Mouse (Mus musculus) MEL (cell line): ENCODE measurements around the gene Glipr2. TPM values are rescaled to one million over a fixed set of nuclear protein-coding genes. Genes with fewer than 3 reads are reported as not detected.

Experiments used
- DNase-seq: peaks from one replicate; pipeline ENCODE4 v3.0.0; 2011; ENCODE audit warnings: low read depth, low spot score
- H3K27ac ChIP-seq: 2 replicates; pipeline ENCODE4 v1.5.1; 2012; ENCODE audit warnings: low read depth, mild to moderate bottlenecking, control low read depth, low read length, moderate library complexity; ENCODE audit not compliant: control insufficient read depth
- H3K27me3 ChIP-seq, 2 experiments: fragments of 150-350 bp in 1 of 2; sonication (generic) in 1 of 2; 2 replicates each; pipeline ENCODE4 v1.6.1; 2012; ENCODE audit warnings: low read length in 2 of 2, mild to moderate bottlenecking in 2 of 2, improper control_type of control experiment in 1 of 2, moderate library complexity in 1 of 2; ENCODE audit not compliant: insufficient read depth in 2 of 2, control insufficient read depth in 1 of 2
- H3K36me3 ChIP-seq, 2 experiments: 2 replicates each; pipeline ENCODE4 v1.6.1; 2012 to 2014; ENCODE audit warnings: low read length in 2 of 2, improper control_type of control experiment in 1 of 2, inconsistent platforms in 1 of 2, mild to moderate bottlenecking in 1 of 2; ENCODE audit not compliant: insufficient read depth in 2 of 2, control insufficient read depth in 1 of 2
- H3K4me1 ChIP-seq, 2 experiments: fragments of 150-350 bp in 1 of 2; sonication (generic) in 1 of 2; 2 replicates each; pipeline ENCODE4 v1.6.1; 2012; ENCODE audit warnings: low read length in 2 of 2, improper control_type of control experiment in 1 of 2, mild to moderate bottlenecking in 1 of 2; ENCODE audit not compliant: insufficient read depth in 2 of 2, control insufficient read depth in 1 of 2
- H3K4me3 ChIP-seq, 2 experiments: fragments of 150-350 bp in 1 of 2; sonication (generic) in 1 of 2; 2 replicates each; pipeline ENCODE4 v1.5.1; 2012; ENCODE audit warnings: low read depth in 2 of 2, low read length in 2 of 2, mild to moderate bottlenecking in 2 of 2, moderate library complexity in 2 of 2, control low read depth in 1 of 2, improper control_type of control experiment in 1 of 2; ENCODE audit not compliant: control insufficient read depth in 1 of 2, insufficient read depth in 1 of 2
- H3K79me2 ChIP-seq: 2 replicates; pipeline ENCODE4 v1.6.1; 2012; ENCODE audit warnings: mild to moderate bottlenecking, low read length, moderate library complexity; ENCODE audit not compliant: control insufficient read depth, poor library complexity, insufficient read depth
- H3K9ac ChIP-seq: 2 replicates; pipeline ENCODE4 v1.6.1; 2012; ENCODE audit warnings: low read depth, mild to moderate bottlenecking, control low read depth, low read length, moderate library complexity; ENCODE audit not compliant: control insufficient read depth, poor library complexity, severe bottlenecking
- H3K9me3 ChIP-seq: fragments of 150-350 bp; sonication (generic); replicated peaks from 2 replicates; pipeline ENCODE4 v1.6.1; 2012; ENCODE audit warnings: mild to moderate bottlenecking, low read length, improper control_type of control experiment, moderate library complexity; ENCODE audit not compliant: insufficient read depth
- CHD1 ChIP-seq: IDR thresholded peaks from 2 replicates; pipeline ENCODE4 v1.6.1; 2012; ENCODE audit warnings: low read depth, mild to moderate bottlenecking, inconsistent platforms, low read length, improper control_type of control experiment
- CHD2 ChIP-seq: IDR thresholded peaks from 2 replicates; pipeline ENCODE4 v1.6.1; 2011; ENCODE audit warnings: low read length, improper control_type of control experiment
- CTCF ChIP-seq, 3 experiments: IDR thresholded peaks in 2 of 3; conservative IDR thresholded peaks in 1 of 3; 2 replicates each; pipeline ENCODE4 v1.5.1; 2011 to 2012; ENCODE audit warnings: low read length in 3 of 3, low read depth in 2 of 3, mild to moderate bottlenecking in 2 of 3, improper control_type of control experiment in 1 of 3, inconsistent platforms in 1 of 3, mixed read lengths in 1 of 3, moderate library complexity in 1 of 3; ENCODE audit not compliant: control insufficient read depth in 1 of 3, insufficient read depth in 1 of 3, poor library complexity in 1 of 3, severe bottlenecking in 1 of 3
- E2F4 ChIP-seq: IDR thresholded peaks from 2 replicates; pipeline ENCODE4 v1.6.1; 2011; ENCODE audit warnings: low read depth, low read length, improper control_type of control experiment, borderline replicate concordance
- EP300 ChIP-seq, 2 experiments: IDR thresholded peaks; 2 replicates each; pipeline ENCODE4 v1.6.1; 2011; ENCODE audit warnings: improper control_type of control experiment in 2 of 2, low read length in 2 of 2, low read depth in 1 of 2, mild to moderate bottlenecking in 1 of 2
- GABPA ChIP-seq: IDR thresholded peaks from 2 replicates; pipeline ENCODE4 v1.6.1; 2012; ENCODE audit warnings: low read depth, mild to moderate bottlenecking, inconsistent platforms, low read length, improper control_type of control experiment, moderate library complexity
- GATA1 ChIP-seq: IDR thresholded peaks from 2 replicates; pipeline ENCODE4 v1.6.1; 2011; ENCODE audit warnings: low read depth, low read length, improper control_type of control experiment
- JUND ChIP-seq: IDR thresholded peaks from 2 replicates; pipeline ENCODE4 v1.6.1; 2011; ENCODE audit warnings: low read depth, mild to moderate bottlenecking, improper control_type of control experiment, low read length
- KAT2A ChIP-seq: conservative IDR thresholded peaks from 2 replicates; pipeline ENCODE4 v1.6.1; 2012; ENCODE audit warnings: low read depth, low read length, improper control_type of control experiment, inconsistent platforms
- MAX ChIP-seq: IDR thresholded peaks from 2 replicates; pipeline ENCODE4 v1.6.1; 2011; ENCODE audit warnings: low read length, improper control_type of control experiment
- MXI1 ChIP-seq: IDR thresholded peaks from 2 replicates; pipeline ENCODE4 v1.6.1; 2011; ENCODE audit warnings: mild to moderate bottlenecking, low read depth, low read length, improper control_type of control experiment
- MYB ChIP-seq: IDR thresholded peaks from 2 replicates; pipeline ENCODE4 v1.6.1; 2011; ENCODE audit warnings: mild to moderate bottlenecking, low read depth, low read length, improper control_type of control experiment
- POLR2A ChIP-seq, 2 experiments: IDR thresholded peaks; 2 replicates each; pipeline ENCODE4 v1.6.1; 2011 to 2012; ENCODE audit warnings: low read length in 2 of 2, mild to moderate bottlenecking in 2 of 2, control low read depth in 1 of 2, improper control_type of control experiment in 1 of 2, low read depth in 1 of 2, moderate library complexity in 1 of 2; ENCODE audit not compliant: control insufficient read depth in 1 of 2, insufficient read depth in 1 of 2, poor library complexity in 1 of 2
- POLR2AphosphoS5 ChIP-seq: IDR thresholded peaks from 2 replicates; pipeline ENCODE4 v1.6.1; 2012; ENCODE audit warnings: low read depth, borderline replicate concordance, mild to moderate bottlenecking, inconsistent platforms, low read length, moderate library complexity, mixed read lengths
- RAD21 ChIP-seq: IDR thresholded peaks from 2 replicates; pipeline ENCODE4 v1.6.1; 2011; ENCODE audit warnings: mild to moderate bottlenecking, low read depth, low read length, improper control_type of control experiment
- RCOR1 ChIP-seq: IDR thresholded peaks from 2 replicates; pipeline ENCODE4 v1.6.1; 2012; ENCODE audit warnings: low read depth, mild to moderate bottlenecking, inconsistent platforms, low read length, improper control_type of control experiment
- SIN3A ChIP-seq: IDR thresholded peaks from 2 replicates; pipeline ENCODE4 v1.6.1; 2012; ENCODE audit warnings: low read length, improper control_type of control experiment, inconsistent platforms
- SMC3 ChIP-seq: IDR thresholded peaks from 2 replicates; pipeline ENCODE4 v1.6.1; 2011; ENCODE audit warnings: low read depth, low read length, improper control_type of control experiment
- TAL1 ChIP-seq: IDR thresholded peaks from 2 replicates; pipeline ENCODE4 v1.6.1; 2012; ENCODE audit warnings: mild to moderate bottlenecking, inconsistent platforms, low read length, moderate library complexity, mixed read lengths
- TCF12 ChIP-seq: IDR thresholded peaks from 2 replicates; pipeline ENCODE4 v1.6.1; 2014; ENCODE audit warnings: low read depth, mild to moderate bottlenecking, inconsistent platforms, low read length, improper control_type of control experiment, moderate library complexity
- UBTF ChIP-seq: IDR thresholded peaks from 2 replicates; pipeline ENCODE4 v1.6.1; 2012; ENCODE audit warnings: low read depth, mild to moderate bottlenecking, inconsistent platforms, low read length, improper control_type of control experiment, moderate library complexity, borderline replicate concordance; ENCODE audit not compliant: insufficient read depth
- USF1 ChIP-seq: IDR thresholded peaks from 2 replicates; pipeline ENCODE4 v1.6.1; 2014; ENCODE audit warnings: low read depth, mild to moderate bottlenecking, inconsistent platforms, low read length, improper control_type of control experiment, moderate library complexity
- USF2 ChIP-seq, 2 experiments: IDR thresholded peaks; 2 replicates each; pipeline ENCODE4 v1.6.1; 2011 to 2012; ENCODE audit warnings: improper control_type of control experiment in 2 of 2, low read length in 2 of 2, borderline replicate concordance in 1 of 2, inconsistent platforms in 1 of 2, low read depth in 1 of 2, mild to moderate bottlenecking in 1 of 2; ENCODE audit not compliant: insufficient read depth in 1 of 2
- ZC3H11A ChIP-seq: IDR thresholded peaks from 2 replicates; pipeline ENCODE4 v1.6.1; 2012; ENCODE audit warnings: low read depth, mild to moderate bottlenecking, inconsistent platforms, low read length, improper control_type of control experiment
- ZMIZ1 ChIP-seq: IDR thresholded peaks from 2 replicates; pipeline ENCODE4 v1.6.1; 2012; ENCODE audit warnings: low read depth, mild to moderate bottlenecking, inconsistent platforms, low read length, improper control_type of control experiment, moderate library complexity
- ZNF384 ChIP-seq: IDR thresholded peaks from 2 replicates; pipeline ENCODE4 v1.6.1; 2012; ENCODE audit warnings: low read depth, mild to moderate bottlenecking, inconsistent platforms, low read length, improper control_type of control experiment
- polyA plus RNA-seq, 2 experiments: library from polyadenylated mRNA; stranded (reverse) in 1 of 2; unstranded in 1 of 2; fragments of >175 nt in 1 of 2; fragments of >200 nt in 1 of 2; gene quantifications; 2 replicates each; pipeline versions ENCODE4 v1.2.1 to v1.2.4; 2012; ENCODE audit warnings: low replicate concordance in 2 of 2, low read depth in 1 of 2; ENCODE audit not compliant: insufficient read length in 2 of 2, insufficient read depth in 1 of 2, missing spikeins in 1 of 2
- total RNA-seq: library from RNA; depleted of rRNA; stranded (reverse); fragments of 300-350 nt; gene quantifications from 2 replicates; pipeline ENCODE4 v1.2.3, GENCODE M21; 2012

Glipr2 gene
- total and polyA plus RNA-seq, 3 experiments: 22.8 to 25.0 TPM; not detected in 1

GRCm38 (mm10) chr4:43927826-43928225 is 29.4 kb upstream of the Glipr2 start:
- Histone ChIP-seq H3K9ac (no peak overlapping the region), H3K9me3 (no peaks in the 10 kb centered on the region), H3K4me3 (no peak overlapping the region), H3K27ac (no peak overlapping the region)
- TF ChIP-seq USF1 (no peak), UBTF (no peak), RAD21 (peak; percentile 64), TCF12 (no peak), CHD2 (no peak), MYB (no peak), RCOR1 (no peak), GATA1 (no peak), SMC3 (peak; percentile 90), TAL1 (no peak), ZC3H11A (peak; percentile 72), GABPA (no peak), MXI1 (no peak), KAT2A (no peak), SIN3A (no peak), CTCF (IDR thresholded peaks at IDR 0.05 in 2 of 3, conservative IDR thresholded peaks at IDR 0.05 in 1 of 3; ENCODE audit: control insufficient read depth in 1 of 3, insufficient read depth in 1 of 3, low read depth in 2 of 3, low read length in 3 of 3, poor library complexity in 1 of 3, severe bottlenecking in 1 of 3) (peak; percentile 54 to 78 (median 66)), MAX (no peak), CHD1 (no peak), POLR2A (IDR thresholded peaks at IDR 0.05; ENCODE audit: control insufficient read depth in 1 of 2, insufficient read depth in 1 of 2, low read depth in 1 of 2, low read length in 2 of 2, poor library complexity in 1 of 2) (no peak), ZMIZ1 (no peak), ZNF384 (no peak), POLR2AphosphoS5 (no peak), E2F4 (no peak), USF2 (IDR thresholded peaks at IDR 0.05; ENCODE audit: borderline replicate concordance in 1 of 2, insufficient read depth in 1 of 2, low read depth in 1 of 2, low read length in 2 of 2) (no peak), JUND (no peak), EP300 (IDR thresholded peaks at IDR 0.05; ENCODE audit: low read depth in 1 of 2, low read length in 2 of 2) (no peak)
- TF ChIP-seq, all 39 proteins: peak for 4
- peak; percentile 66 for DNase-seq
- Histone ChIP-seq H3K36me3 (peaks cover 0 to 7% of the 10 kb centered on the region in 2 experiments; a peak in 1 of 4 replicates), H3K4me1 (peaks cover 0 to 11% of the 10 kb centered on the region in 2 experiments; a peak in 2 of 4 replicates), H3K79me2 (no peaks in the 10 kb centered on the region), H3K27me3 (no peaks in the 10 kb centered on the region)
